Mouse (Mus musculus) megakaryocyte-erythroid progenitor cell, adult 5-6 weeks (primary cell): ENCODE measurements at regions not wholly inside any gene's neighbourhood (a gene's known extent, or its start where the extent isn't known, plus 50 kb on each side); places are given as distances from the start of the nearest gene placed in this dataset.

Experiments used
- ATAC-seq: replicated peaks from 2 replicates; pipeline ENCODE4 v1.8.0; 2016; ENCODE audit warnings: mild to moderate bottlenecking, inconsistent platforms; ENCODE audit not compliant: severe bottlenecking, poor library complexity, low FRiP score, low TSS enrichment

DNA sequence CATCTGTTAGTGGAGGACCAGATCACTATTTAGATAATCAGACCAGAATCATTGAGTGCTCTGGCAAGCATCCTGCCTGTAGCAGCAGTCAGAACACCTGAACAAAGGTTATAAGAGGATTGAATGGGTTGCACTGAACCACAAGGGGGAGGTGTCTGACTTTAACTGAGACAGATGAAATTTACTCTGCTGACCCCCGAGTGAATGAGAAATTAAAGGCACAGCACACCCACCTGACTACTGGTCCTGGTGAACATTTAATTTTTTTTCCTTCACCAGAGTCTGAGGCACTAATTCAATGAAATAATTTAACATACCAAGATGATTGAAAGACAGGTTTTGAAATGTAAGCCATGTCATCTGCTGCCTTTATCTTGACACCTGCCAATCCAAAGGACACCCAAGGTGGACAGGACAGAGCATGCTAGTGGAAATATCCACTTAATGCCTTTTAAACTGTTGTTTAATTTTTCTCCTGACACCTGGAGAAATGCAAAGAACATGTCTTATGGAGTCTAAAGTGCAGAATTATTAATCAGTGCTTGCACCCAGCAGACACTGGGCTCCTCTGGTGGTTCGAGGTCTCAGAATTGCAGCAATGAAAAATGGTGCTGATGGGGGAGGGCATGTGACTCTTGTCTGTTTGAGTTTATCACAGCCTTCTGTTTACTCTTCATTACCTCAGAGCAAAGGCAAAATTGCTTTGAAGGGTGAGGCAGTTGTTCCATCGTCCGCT, 265.0 kb downstream of the Cmpk2 start:
- ATAC-seq, result no peak

DNA sequence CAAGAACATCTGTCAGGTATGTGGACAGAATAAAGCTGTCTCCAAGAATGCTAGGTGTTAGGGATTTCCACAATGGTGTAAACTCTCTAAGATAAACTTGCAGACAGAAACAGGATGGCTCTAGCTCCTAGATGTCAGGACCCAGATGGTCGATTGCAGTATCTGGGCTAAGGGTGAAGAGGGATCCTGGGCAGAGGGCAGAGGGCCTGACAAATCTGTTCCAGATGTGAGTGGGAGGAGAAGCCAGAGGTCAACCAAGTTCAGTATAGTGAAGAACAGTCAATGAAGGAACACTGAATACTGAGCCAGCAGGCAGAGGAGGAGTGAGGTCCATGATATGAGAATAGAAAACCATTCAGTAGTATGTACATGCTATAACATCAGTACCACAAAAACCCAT, 254.4 kb downstream of the Cmpk2 start:
- ATAC-seq, result no peak

DNA sequence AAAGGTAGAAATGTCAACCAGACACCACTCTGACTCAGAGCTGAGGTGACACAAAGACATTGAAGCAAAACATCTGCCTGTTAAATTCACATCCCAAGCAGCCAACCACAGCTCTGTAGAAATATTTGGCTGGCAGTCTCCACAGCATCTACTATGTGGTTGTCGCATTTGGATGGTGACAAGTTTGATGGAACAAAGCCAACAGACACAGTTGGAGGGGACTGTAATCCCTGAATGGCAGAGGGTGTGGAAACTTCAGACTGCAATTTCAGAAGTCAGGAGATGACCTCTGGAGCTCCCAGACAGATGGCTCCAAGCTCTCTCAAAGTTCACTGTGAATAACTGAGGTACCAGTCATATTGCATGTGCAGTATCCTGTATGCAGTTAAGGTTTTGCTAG, 229.8 kb downstream of the Cmpk2 start:
- ATAC-seq, result no peak

DNA sequence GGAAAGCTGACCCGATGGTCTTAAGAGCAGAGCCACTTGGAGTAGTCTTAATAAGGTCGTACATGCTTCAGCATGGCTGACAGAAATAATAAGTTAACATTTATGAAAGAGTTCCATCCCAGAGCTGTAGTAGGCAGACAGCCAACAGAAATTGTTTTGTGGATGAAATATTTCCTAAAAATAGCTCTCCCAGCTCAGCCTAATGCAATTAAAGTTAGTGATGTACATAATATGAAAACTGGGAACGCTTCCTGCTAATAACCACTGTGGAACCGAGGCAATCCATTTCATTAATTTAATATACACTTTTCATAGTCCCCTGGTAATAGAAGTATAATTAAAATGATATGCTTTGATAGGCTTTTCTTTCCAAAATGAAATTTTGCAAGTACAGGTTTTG, 219.0 kb downstream of the Cmpk2 start:
- no peak for ATAC-seq

DNA sequence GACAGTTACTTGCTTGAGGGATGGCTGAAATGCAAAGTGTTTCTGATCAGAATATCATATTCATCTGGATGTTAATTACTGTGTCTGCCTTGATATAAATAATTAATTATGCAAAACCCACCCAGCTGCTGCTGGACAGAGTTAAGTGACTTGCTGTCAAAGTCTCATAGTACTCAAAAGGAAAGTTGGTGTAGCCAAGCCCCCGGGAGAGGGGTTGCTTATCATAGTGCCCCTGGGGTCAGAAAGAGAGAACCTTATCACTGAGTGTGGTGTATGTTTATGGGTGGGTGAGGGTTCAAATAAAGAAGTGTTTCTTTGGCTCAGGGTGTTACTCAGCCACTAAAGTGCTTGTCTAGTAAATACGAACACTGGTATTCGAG, 211.6 kb downstream of the Cmpk2 start:
- ATAC-seq, result no peak

DNA sequence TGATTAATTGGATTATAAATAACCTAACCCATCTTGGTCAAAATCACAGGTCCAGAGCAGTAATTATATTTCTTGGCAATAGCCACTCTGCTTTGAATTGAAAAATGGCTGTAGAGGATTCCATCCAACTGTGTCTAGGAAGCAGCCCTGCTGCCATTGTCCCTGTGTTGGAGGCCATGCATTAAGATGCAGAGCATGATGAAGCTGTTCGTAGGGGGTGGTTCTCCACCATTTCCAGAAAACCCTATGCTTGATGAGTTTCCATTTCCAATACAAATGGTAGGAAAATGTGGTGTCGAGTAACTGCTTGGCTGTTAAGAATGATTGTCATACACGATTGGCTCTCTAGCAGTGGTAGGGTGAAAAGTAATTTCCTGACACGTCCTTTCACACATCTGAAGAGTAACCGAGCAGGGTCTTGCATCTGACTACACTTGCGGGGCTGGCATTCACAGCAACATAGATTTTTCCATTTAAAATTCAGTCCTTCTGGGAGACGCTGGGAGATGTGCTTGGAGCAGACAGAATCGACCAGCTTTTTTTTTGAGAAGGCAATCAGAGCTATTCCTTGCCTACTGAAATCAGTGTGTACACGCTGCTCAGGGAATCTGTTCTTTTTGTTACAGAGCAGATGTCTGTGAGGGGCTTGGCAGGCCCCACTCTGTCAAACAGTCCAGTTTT, 211.0 kb downstream of the Cmpk2 start:
- ATAC-seq, result no peak

DNA sequence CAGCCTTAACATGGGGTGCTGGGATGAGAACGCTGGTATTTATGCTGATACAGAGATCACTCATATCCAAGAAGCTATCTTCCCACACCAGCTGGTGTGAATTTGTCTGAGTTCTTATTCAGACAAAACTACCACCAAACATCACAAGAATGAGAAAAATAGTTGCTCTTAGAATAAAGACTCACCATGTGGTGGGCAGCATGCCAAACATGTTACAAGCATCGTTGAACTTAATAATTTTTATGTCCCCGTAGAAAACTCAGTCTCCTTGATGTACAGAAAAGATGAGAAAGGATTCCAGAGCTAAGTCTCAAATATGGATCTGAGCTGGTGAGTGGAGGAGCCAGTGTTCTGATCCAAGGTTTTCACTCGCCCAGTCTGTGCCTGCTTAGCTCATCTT, 196.5 kb downstream of the Cmpk2 start:
- ATAC-seq, result no peak

DNA sequence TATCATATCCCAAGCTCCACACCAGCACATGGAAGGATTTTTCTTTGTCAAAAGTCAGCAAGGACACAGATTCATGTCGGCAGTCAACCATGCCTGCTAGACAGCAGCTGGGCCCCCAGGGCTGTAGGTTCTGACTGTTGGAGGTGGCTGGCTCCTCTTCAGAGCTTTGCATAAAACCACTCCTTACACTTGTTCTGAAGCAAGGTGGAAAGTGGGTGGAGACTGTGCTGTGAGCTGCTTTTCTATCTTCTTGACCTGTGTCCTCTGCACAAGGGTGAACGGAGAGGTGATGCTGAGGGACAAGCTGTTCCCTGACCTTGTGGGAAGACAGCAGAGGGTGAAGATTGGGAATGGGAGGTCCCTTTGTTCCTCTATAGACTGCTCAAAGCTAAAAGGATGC, 185.2 kb downstream of the Cmpk2 start:
- no peak for ATAC-seq

DNA sequence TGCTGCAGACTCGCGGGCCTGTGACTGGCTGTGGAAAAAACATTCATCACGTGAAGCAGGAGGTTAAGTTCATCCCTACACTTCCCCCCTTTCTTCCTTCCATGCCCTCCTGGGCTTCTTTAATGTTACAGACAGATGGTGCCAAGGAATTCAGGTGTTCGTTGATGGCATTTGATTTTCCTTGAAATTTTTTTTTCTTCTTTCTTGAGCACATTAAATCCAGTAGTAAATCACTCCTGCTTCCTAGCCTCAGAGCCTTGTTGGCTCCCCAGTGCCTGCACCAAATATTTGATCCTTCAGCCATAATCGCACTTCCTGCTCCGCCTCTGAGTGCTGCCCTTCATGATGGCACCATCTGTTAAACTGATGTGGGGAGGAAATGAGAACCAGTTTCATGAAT, 184.8 kb downstream of the Cmpk2 start:
- ATAC-seq, result no peak

DNA sequence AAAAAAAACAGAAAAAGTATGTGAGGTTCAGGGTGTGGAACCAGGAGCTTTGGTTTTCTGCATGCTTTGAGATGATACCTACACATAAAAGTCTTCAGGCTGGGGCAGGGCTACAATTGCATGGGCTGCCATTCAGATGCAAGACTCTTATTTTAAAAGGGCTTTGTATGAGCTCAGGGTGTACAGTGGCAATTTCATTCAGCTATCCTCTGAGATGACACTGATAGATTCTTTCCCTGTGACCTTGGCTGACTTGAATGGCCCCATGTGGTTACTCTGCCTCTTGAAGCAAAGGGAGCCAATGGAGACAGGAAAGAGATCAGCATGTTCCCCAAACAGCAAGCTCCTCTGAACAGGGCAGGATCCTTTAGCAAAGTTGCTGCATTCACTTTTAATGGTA, 177.1 kb downstream of the Cmpk2 start:
- ATAC-seq, result no peak

DNA sequence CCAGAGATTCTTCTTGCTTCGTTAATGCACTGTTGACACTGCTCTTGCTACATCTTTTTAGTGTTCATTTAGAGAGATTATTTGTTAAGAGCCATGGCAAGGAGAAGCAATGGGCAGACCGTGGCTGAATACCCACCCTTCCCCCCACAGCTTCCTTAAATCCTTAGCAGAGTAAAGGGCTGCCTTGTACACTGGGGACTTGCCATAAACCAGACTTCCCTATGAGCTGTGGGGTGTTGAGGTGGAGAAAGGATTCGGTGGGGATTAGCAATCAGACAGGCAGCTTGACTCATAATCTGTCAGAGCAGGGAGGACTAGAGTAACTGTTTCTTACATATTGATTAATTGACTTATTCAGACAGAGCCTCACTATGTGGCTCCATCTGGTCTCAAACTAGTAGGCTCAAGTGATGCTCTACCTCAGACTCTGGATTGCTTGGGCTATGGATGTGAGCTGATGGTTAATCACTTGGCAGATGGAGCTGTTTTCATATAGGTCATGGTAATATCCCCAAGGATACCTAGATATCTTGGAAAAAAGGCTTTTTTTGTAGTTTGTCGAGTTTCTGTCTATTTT, 166.7 kb downstream of the Cmpk2 start:
- ATAC-seq, result no peak

DNA sequence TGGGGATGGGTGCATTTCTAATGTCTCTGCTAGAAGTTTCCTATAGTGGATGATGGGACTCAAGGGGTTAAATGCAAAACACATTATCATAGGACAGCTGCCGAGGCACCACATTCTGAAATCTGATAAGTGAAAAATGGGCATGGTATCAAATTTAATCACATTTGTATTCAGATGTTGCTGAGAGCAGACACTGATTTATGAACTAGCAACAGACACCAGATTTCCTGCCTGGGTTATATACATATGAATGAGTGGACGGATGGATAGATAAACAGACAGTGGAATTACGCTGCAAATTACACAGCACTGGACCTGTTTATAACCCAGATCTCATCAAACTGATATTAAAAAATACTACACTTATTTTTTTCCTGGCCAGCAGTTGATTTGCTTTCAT, 166.2 kb downstream of the Cmpk2 start:
- no peak for ATAC-seq

DNA sequence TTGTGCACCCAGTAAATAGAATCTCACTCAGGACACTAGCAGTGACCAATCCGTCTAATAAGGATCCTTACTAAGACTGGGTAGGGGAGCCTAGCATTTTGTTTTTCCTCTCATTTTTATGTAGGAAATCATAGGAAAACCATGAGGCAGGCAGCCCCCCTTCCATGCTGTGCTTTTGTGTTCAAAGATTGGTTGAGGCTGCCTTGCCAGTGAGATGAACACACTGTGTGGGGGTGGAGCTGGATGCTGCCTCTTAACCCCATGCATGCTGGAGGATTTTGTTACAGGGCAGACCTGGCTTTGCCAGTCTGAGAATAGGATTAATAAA, 162.8 kb downstream of the Cmpk2 start:
- ATAC-seq, result no peak

DNA sequence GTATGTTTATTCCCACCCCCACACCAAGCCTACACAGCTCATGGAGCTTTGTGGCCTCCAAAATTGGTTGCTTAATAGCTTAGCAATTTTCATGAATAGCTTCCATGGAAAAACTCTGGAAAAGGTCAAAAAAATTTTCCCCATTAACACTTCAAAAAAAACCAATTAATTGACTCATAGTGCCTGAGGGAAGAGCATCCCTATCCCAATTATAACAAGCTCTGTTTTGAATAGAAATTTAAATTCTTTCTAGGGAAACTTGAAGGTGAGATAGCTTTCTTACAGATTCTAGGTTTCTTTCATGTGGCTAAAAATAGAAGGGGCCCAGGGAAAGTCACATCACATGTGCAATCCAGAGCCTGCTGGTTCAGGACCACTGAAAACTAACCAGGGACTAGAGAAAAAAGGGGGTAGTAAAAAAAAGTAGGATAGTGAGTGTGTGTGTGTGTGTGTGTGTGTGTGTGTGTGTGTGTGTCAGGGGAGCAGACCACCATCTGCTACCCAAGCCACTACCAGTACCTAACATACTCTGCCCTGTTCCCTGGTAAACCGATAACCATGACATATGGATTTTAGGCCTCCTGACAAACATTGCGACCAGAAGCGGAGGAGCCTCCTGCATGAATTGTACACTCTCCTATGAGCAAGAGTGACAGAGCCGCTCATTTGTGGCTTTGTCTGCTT, 162.2 kb downstream of the Cmpk2 start:
- ATAC-seq, result no peak

DNA sequence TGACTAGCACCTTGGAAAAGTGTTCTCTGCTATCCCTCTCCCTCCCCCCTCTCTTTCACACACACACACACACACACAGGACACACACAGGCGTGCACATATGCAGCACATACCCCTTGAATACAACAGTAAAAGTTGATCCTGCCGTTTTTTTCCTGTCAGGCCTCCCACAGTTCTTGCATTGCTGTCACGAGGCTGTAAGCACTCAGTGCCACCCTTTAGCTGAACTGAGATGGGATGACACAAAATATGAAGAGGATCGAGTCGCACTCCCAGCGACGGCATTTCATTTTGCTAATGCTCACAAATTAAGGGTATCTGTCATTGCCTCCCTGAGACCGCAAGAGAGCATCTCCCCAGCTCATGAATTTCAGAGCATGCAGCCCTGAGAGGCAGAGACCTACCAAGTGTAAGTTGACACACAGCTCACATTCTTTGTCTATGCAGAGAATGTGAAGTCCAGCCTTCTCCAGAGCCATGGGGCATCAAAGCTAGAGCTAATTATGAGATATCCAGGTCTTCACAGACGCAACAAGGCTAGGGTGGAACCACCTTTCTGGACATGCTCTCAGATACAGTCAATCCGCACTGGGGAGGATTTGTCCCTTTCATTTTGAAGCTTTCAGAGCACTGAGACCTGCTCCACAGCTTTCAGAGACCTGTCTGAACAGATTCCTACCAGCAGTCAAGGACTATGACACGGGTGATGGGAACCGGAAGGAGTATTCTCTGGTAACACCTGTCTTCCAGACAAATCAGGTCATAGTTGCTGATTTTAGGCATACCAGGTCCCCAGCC, 152.3 kb downstream of the Cmpk2 start:
- no peak for ATAC-seq

DNA sequence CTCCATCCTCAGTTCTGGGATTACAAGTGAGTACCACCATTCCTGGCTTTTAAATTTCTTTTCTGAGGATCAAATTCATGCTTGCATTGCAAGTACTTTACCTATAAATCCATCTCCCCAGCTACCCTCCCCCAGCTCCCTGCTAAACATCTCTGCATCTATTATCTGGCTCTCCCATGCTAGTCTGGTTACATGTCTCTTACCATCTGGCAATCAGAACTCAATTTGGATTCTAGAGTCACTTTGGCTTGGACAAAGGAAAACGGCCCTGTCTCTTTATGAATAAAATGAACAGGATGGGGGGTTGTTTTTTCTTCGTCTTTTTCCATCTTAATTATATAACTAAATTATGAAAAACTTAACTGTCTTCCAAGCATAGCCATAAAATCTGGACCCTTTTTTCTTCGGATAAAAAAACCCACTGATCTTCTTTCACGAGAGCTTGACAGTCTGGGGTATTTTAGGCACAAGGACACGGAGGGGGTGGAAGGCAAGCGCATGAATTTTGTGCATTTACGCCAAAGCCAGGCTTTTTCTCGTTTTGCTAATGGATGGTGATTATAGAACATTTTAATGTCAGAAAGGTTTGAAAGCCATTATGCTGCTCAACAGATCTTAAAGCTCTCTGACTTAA, 151.6 kb downstream of the Cmpk2 start:
- ATAC-seq, result no peak

DNA sequence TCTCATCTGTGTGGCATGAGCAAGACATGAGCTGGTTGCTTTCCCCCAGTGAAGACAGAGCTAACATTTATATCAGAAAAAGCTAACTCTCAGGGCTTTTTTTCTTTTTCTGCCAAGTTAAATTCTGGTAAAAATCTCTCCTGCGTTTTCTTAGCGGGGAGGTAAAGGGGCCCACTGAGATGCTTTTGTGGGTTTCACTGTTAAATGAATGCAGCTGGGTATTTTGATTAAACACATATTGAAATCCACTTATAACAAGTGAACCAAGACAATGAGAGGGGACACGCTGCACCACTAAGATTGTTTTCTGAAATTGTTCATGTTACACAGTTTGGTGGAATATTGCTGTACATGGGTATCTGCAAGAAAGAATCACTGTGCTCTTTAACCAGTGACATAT, 149.0 kb downstream of the Cmpk2 start:
- no peak for ATAC-seq

DNA sequence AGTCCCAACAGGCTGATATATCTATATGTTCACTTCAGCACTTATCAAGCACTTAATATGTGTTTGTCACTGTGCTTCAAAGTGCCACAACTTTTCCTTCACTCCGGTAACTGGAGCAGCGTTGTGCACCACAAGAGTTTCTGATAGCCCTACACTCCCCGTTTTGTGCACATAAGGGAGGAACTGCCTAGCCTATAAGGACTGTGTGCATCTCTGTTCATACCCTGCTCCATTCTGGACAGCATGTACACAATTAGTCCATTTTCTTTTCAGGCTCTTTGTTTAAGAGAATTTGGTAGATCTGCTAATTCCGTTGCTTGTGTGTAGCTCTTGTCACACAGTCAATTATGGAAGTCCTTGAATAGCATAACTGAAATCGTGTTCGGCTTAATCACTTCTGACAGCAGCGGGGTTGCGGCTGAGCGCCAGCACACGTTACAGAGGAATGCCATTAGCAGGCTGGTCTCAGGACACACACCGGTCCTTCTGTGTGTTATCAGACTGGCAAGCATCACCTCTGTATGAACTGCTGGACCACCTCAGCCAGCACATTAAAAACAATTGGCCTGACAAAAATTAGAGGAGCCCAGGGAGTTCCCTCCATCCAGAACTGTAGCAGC, 144.2 kb downstream of the Cmpk2 start:
- no peak for ATAC-seq

DNA sequence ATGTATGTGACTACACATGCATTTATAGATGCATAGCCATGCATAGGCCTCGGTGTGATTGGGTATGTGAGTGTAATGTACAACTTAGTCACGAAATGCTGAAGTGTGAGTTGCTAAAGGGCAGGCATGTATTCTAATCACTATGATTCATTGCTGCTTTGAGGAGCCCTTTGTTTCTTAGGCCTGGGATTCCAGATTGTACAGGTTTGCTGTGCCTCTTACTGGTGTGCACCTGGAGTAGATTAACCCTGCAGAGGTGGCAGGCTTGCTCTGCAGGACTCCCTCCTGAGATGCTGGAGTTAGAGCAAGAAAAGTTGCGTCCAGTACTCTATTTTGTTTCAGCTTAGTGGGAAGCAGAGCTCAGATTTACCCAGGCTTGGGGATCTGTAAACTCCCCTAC, 141.1 kb downstream of the Cmpk2 start:
- ATAC-seq, result no peak
